Comparison of ENCODE assay signal across 14 mouse cellular contexts in the genomic region with DNA sequence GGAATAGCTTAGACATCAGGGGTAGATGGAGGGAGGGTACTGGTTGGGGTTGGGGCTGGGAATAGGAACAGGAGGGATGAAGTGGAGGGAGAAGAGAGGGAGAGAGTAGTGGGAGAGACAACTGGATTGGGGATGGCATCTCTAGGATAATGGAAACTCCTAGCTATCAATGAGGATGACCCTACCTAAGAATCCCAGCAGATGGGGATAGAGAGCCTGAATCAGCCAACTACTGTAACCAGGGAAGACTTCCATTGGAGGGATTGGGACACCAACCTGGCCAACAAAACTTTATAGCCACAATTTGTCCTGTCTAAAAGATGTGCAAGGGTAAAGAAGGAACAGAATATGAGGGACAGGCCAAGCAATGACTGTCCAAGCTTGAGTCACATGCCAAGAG. TPM values are rescaled to one million over a fixed set of nuclear protein-coding genes. Genes with fewer than 3 reads are reported as not detected.
DNase-seq lines count a peak whose midpoint lies in the region; ATAC-seq and TF ChIP-seq lines count a peak whose summit lies in the region.
"Had no signal": no experiment of that assay in that cellular context is flagged by ENCODE, and none has a peak within 500 bp of the region (broad histone marks: within the 10 kb centered on the region; RNA-seq: fewer than 3 reads in every experiment).

No protein-coding gene starts in this region.

- no peaks in the 10 kb centered on the region for H3K36me3 ChIP-seq in kidney, postnatal 0 days (ENCODE audit: insufficient read depth, low read length)
- no peaks in the 10 kb centered on the region for H3K36me3 ChIP-seq in forebrain, embryonic 16.5 days (ENCODE audit: control insufficient read depth, insufficient read depth)
- H3K36me3 ChIP-seq: heart, embryonic 12.5 days; hindbrain, embryonic 15.5 days; limb, embryonic 10.5 days had no signal

- no peaks in the 10 kb centered on the region for H3K27me3 ChIP-seq in kidney, postnatal 0 days (ENCODE audit: insufficient read depth, low read length)
- no peaks in the 10 kb centered on the region for H3K27me3 ChIP-seq in forebrain, embryonic 16.5 days (replicated peaks; ENCODE audit: control insufficient read depth, insufficient read depth, low read length)
- H3K27me3 ChIP-seq: heart, embryonic 12.5 days; hindbrain, embryonic 15.5 days had no signal

- H3K9ac ChIP-seq in kidney, postnatal 0 days (ENCODE audit: low read depth, low read length), result no peak overlapping the region
- H3K9ac ChIP-seq in forebrain, embryonic 16.5 days (replicated peaks; ENCODE audit: low read depth, low read length), result no peak overlapping the region
- H3K9ac ChIP-seq: heart, embryonic 12.5 days; hindbrain, embryonic 15.5 days had no signal

- TF ChIP-seq CTCF in kidney, postnatal 0 days (IDR thresholded peaks at IDR 0.05; ENCODE audit: low read depth), result peak; percentile 46; the same call in 1 of the 2 replicates

- H3K4me3 ChIP-seq in kidney, postnatal 0 days (replicated peaks; ENCODE audit: low read depth, low read length), result no peak overlapping the region
- no peak overlapping the region for H3K4me3 ChIP-seq in forebrain, embryonic 16.5 days (replicated peaks; ENCODE audit: low read length)
- H3K4me3 ChIP-seq: heart, embryonic 12.5 days; hindbrain, embryonic 15.5 days; limb, embryonic 10.5 days had no signal

- no peak overlapping the region for H3K4me2 ChIP-seq in kidney, postnatal 0 days (ENCODE audit: low read length)
- no peak overlapping the region for H3K4me2 ChIP-seq in forebrain, embryonic 16.5 days (ENCODE audit: low read length)
- H3K4me2 ChIP-seq: heart, embryonic 12.5 days; hindbrain, embryonic 15.5 days; midbrain, embryonic 11.5 days had no signal

- no peaks in the 10 kb centered on the region for H3K4me1 ChIP-seq in kidney, postnatal 0 days (replicated peaks; ENCODE audit: insufficient read depth, low read length)
- no peaks in the 10 kb centered on the region for H3K4me1 ChIP-seq in forebrain, embryonic 16.5 days (replicated peaks; ENCODE audit: control insufficient read depth, insufficient read depth, low read length)
- H3K4me1 ChIP-seq: hindbrain, embryonic 15.5 days; limb, embryonic 10.5 days had no signal

- H3K9me3 ChIP-seq in kidney, postnatal 0 days (replicated peaks; ENCODE audit: low read length), result no peaks in the 10 kb centered on the region
- no peaks in the 10 kb centered on the region for H3K9me3 ChIP-seq in forebrain, embryonic 16.5 days (ENCODE audit: control insufficient read depth, low read length)
- H3K9me3 ChIP-seq: heart, embryonic 12.5 days; hindbrain, embryonic 15.5 days; limb, embryonic 10.5 days had no signal

- H3K27ac ChIP-seq in kidney, postnatal 0 days, result no peak overlapping the region
- H3K27ac ChIP-seq in forebrain, embryonic 16.5 days (ENCODE audit: low read length), result no peak overlapping the region
- H3K27ac ChIP-seq: hindbrain, embryonic 15.5 days; limb, embryonic 10.5 days had no signal

- ATAC-seq in kidney, postnatal 0 days (replicated peaks; ENCODE audit: low FRiP score, low read depth), result no peak
- no peak for ATAC-seq in forebrain, embryonic 16.5 days

- peak; percentile 22 to 23 for DNase-seq in cerebellum, postnatal 10 days
- DNase-seq in cerebellum, adult 9-10 months, result no peak
- DNase-seq in kidney, postnatal 0 days (ENCODE audit: low spot score), result no peak
- no peak for DNase-seq in kidney, postnatal 25 days
- peak; percentile 13 for DNase-seq in retina, embryonic 14.5 days (ENCODE audit: low spot score)
- DNase-seq in retina, postnatal 1 day, result no peak
- DNase-seq in c-Kit-positive CD71-positive TER-119-positive erythroid progenitor cells, embryonic 14.5 days (ENCODE audit: low spot score), result no peak
- DNase-seq: cerebellum, postnatal 36 days; thymus, adult 18-20 months had no signal

RNA-seq across cellular contexts. Expression of gene Gm4737, which starts 3.7 kb away (rescaled TPM):
- polyA plus RNA-seq in kidney, postnatal 0 days (2015; fragmentation: Nextera tagmentation; extraction: Ambion mirVana), result 3.5 and 4.1 TPM in 2 replicates
- 2.3 and 2.9 TPM in 2 replicates for polyA plus RNA-seq in forebrain, embryonic 16.5 days (2015; fragmentation: Nextera tagmentation; extraction: Ambion mirVana)

RNA-seq across cellular contexts. Expression of gene Cd96, which starts 31.1 kb away (rescaled TPM):
- polyA plus RNA-seq in kidney, postnatal 0 days (2015; fragmentation: Nextera tagmentation; extraction: Ambion mirVana), result not detected in 2 replicates
- polyA plus RNA-seq in forebrain, embryonic 16.5 days (2015; fragmentation: Nextera tagmentation; extraction: Ambion mirVana), result 0.11 TPM in 1 of 2 replicates, not detected in the other
- polyA plus RNA-seq: heart, embryonic 12.5 days; hindbrain, embryonic 15.5 days; limb, embryonic 10.5 days; midbrain, embryonic 11.5 days had no signal

Comparison
In these comparisons a context has a peak if more than half of its experiments do, and no peak if none do; other contexts are left out.
1. DNase-seq: peak in cerebellum, postnatal 10 days (2 of 2) and retina, embryonic 14.5 days (single experiment); none in cerebellum, adult 9-10 months (single experiment), kidney, postnatal 0 days (single experiment), kidney, postnatal 25 days (0 of 2), retina, postnatal 1 day (single experiment) and c-Kit-positive CD71-positive TER-119-positive erythroid progenitor cells, embryonic 14.5 days (single experiment).